Mouse (Mus musculus) forebrain, embryonic 16.5 days (tissue): ENCODE measurements around the gene Emd. TPM values are rescaled to one million over a fixed set of nuclear protein-coding genes. Genes with fewer than 3 reads are reported as not detected.
A peak's percentile ranks its signal among the peaks of the same experiment; 100 is the strongest.
"Not testable (repeated sequence)": the region's sequence is repeated elsewhere in the genome, so short reads cannot be mapped to it uniquely, and the experiment has no call there.

Experiments used
- ATAC-seq: fragments of 200-750 bp; cut with Nextera tagmentation; 2 replicates; pipeline ENCODE4 v1.8.0; 2017; ENCODE audit warnings: mild to moderate bottlenecking, moderate library complexity
- H3K27ac ChIP-seq: fragments of 300-500 bp; sonication (generic); 2 replicates; pipeline ENCODE4 v1.5.1; 2014; ENCODE audit warnings: low read length, control low read depth
- H3K27me3 ChIP-seq: fragments of 300-500 bp; sonication (generic); replicated peaks from 2 replicates; pipeline ENCODE4 v1.6.1; 2014; ENCODE audit warnings: low read length; ENCODE audit not compliant: control insufficient read depth, insufficient read depth
- H3K36me3 ChIP-seq: fragments of 300-500 bp; sonication (generic); 2 replicates; pipeline ENCODE4 v1.6.1; 2014; ENCODE audit not compliant: control insufficient read depth, insufficient read depth
- H3K4me1 ChIP-seq: fragments of 300-500 bp; sonication (generic); replicated peaks from 2 replicates; pipeline ENCODE4 v1.6.1; 2014; ENCODE audit warnings: low read length; ENCODE audit not compliant: control insufficient read depth, insufficient read depth
- H3K4me2 ChIP-seq: fragments of 300-500 bp; sonication (generic); 2 replicates; pipeline ENCODE4 v1.6.1; 2014; ENCODE audit warnings: mild to moderate bottlenecking, low read length, control low read depth
- H3K4me3 ChIP-seq: fragments of 300-500 bp; sonication (generic); replicated peaks from 2 replicates; pipeline ENCODE4 v1.5.1; 2014; ENCODE audit warnings: mild to moderate bottlenecking, low read length, control low read depth
- H3K9ac ChIP-seq: fragments of 300-500 bp; sonication (generic); replicated peaks from 2 replicates; pipeline ENCODE4 v1.6.1; 2014; ENCODE audit warnings: low read depth, low read length, control low read depth
- H3K9me3 ChIP-seq: fragments of 300-500 bp; sonication (generic); 2 replicates; pipeline ENCODE4 v1.6.1; 2016; ENCODE audit warnings: low read length; ENCODE audit not compliant: control insufficient read depth
- WGBS: fragments of 180-500 bp; shearing (Covaris S2); extraction: QIAGEN DNeasy Blood & Tissue Kit; methylation state at CpG from one replicate; pipeline ENCODE4 v1.1.7; 2014; 5-methylcytosine and 5-hydroxymethylcytosine counted together
- polyA plus RNA-seq: library from polyadenylated mRNA; unstranded; fragments of >200 nt; fragmentation: Nextera tagmentation; extraction: Ambion mirVana; gene quantifications from 2 replicates; pipeline ENCODE4 v1.2.1, GENCODE M21; 2015

The Emd gene
- 13.7 and 17.9 TPM in 2 replicates for polyA plus RNA-seq

- peak within 1 kb of the TSS; percentile 71 for H3K9ac ChIP-seq
- no peaks in the 10 kb centered on the region for H3K9me3 ChIP-seq
- peak within 1 kb of the TSS; percentile 89 for H3K27ac ChIP-seq
- peak; percentile 96 for ATAC-seq
- peak within 1 kb of the TSS; percentile 58 for H3K4me2 ChIP-seq
- H3K27me3 ChIP-seq: no peaks in the 10 kb centered on the region
- 25% methylated on average over 39 of the region's 39 CpGs for WGBS
- peak within 1 kb of the TSS; percentile 64 for H3K4me3 ChIP-seq
- no peaks in the 10 kb centered on the region for H3K36me3 ChIP-seq
- peaks cover 6% of the 10 kb centered on the region for H3K4me1 ChIP-seq
Measured at GRCm38 (mm10) chrX:74254153-74254887, at the start of gene Emd. Emd (plus strand) TSS chrX:74254687.

- Histone ChIP-seq H3K4me2 (no peak overlapping the region), H3K27ac (no peak overlapping the region), H3K9ac (no peak overlapping the region), H3K4me3 (no peak overlapping the region), H3K4me1 (no peaks in the 10 kb centered on the region), H3K9me3 (no peaks in the 10 kb centered on the region), H3K27me3 (no peaks in the 10 kb centered on the region), H3K36me3 (no peaks in the 10 kb centered on the region)
- ATAC-seq: no peak
- 95% methylated on average over 4 of the region's 4 CpGs for WGBS
Measured at GRCm38 (mm10) chrX:74218496-74218895, 36.0 kb upstream of the Emd start.

- ATAC-seq: no peak
- no peaks in the 10 kb centered on the region for H3K9me3 ChIP-seq
- no peak overlapping the region for H3K4me2 ChIP-seq
- H3K4me1 ChIP-seq: no peaks in the 10 kb centered on the region
- peaks cover 3% of the 10 kb centered on the region; the same call in 1 of the 2 replicates for H3K36me3 ChIP-seq
- whole genome bisulfite sequencing: 68% methylated on average over 13 of the region's 13 CpGs
- no peak overlapping the region for H3K9ac ChIP-seq
- no peak overlapping the region for H3K4me3 ChIP-seq
- no peaks in the 10 kb centered on the region for H3K27me3 ChIP-seq
- H3K27ac ChIP-seq: no peak overlapping the region; the same call in 1 of the 2 replicates
Measured at GRCm38 (mm10) chrX:74219449-74219848, 35.0 kb upstream of the Emd start.

- 40% methylated on average over 1 of the region's 1 CpGs for WGBS
- peak; percentile 15; the same call in 1 of the 2 replicates for ATAC-seq
Measured at GRCm38 (mm10) chrX:74220099-74220498, 34.4 kb upstream of the Emd start.

GRCm38 (mm10) chrX:74230038-74230437, 24.4 kb upstream of the Emd start:
- Histone ChIP-seq H3K9ac (no peak overlapping the region), H3K9me3 (no peaks in the 10 kb centered on the region), H3K4me2 (no peak overlapping the region), H3K27me3 (no peaks in the 10 kb centered on the region), H3K36me3 (peaks cover 23% of the 10 kb centered on the region), H3K4me3 (no peak overlapping the region), H3K4me1 (no peaks in the 10 kb centered on the region), H3K27ac (no peak overlapping the region)
- 72% methylated on average over 1 of the region's 1 CpGs for WGBS
- no peak for ATAC-seq

More at GRCm38 (mm10) chrX:74220099-74220498, 34.4 kb upstream of the Emd start:
- not testable (repeated sequence) for H3K27ac ChIP-seq, H3K27me3 ChIP-seq, H3K36me3 ChIP-seq, H3K9me3 ChIP-seq, H3K4me1 ChIP-seq, H3K9ac ChIP-seq, H3K4me3 ChIP-seq, H3K4me2 ChIP-seq

GRCm38 (mm10) chrX:74233196-74233595, 21.3 kb upstream of the Emd start:
- WGBS: 93% methylated on average over 5 of the region's 5 CpGs

GRCm38 (mm10) chrX:74240332-74240731, 14.2 kb upstream of the Emd start:
- no peak for ATAC-seq
- no peak overlapping the region for H3K27ac ChIP-seq
- peaks cover 15% of the 10 kb centered on the region; the same call in 1 of the 2 replicates for H3K36me3 ChIP-seq
- no peak overlapping the region for H3K9ac ChIP-seq
- no peaks in the 10 kb centered on the region for H3K27me3 ChIP-seq
- no peak overlapping the region for H3K4me2 ChIP-seq
- no peak overlapping the region for H3K4me3 ChIP-seq
- WGBS: 95% methylated on average over 4 of the region's 4 CpGs
- no peaks in the 10 kb centered on the region for H3K9me3 ChIP-seq
- H3K4me1 ChIP-seq: peaks cover 16% of the 10 kb centered on the region

More at GRCm38 (mm10) chrX:74233196-74233595, 21.3 kb upstream of the Emd start:
- H3K36me3 ChIP-seq: peaks cover 26% of the 10 kb centered on the region; the same call in 1 of the 2 replicates
- no peak overlapping the region for H3K4me2 ChIP-seq
- no peaks in the 10 kb centered on the region for H3K9me3 ChIP-seq
- no peaks in the 10 kb centered on the region for H3K4me1 ChIP-seq
- ATAC-seq: no peak
- H3K27ac ChIP-seq: no peak overlapping the region
- no peak overlapping the region for H3K4me3 ChIP-seq
- no peaks in the 10 kb centered on the region for H3K27me3 ChIP-seq
- no peak overlapping the region for H3K9ac ChIP-seq

GRCm38 (mm10) chrX:74243396-74243795, 11.1 kb upstream of the Emd start:
- peak overlapping the region; percentile 63 for H3K4me3 ChIP-seq
- H3K4me1 ChIP-seq: peaks cover 16% of the 10 kb centered on the region
- no peak overlapping the region for H3K9ac ChIP-seq
- H3K36me3 ChIP-seq: 0 out of 2 replicates have a peak, but pooled peaks cover 9% of the 10 kb centered on the region
- no peaks in the 10 kb centered on the region for H3K9me3 ChIP-seq
- H3K27ac ChIP-seq: no peak overlapping the region
- no peaks in the 10 kb centered on the region for H3K27me3 ChIP-seq
- peak overlapping the region; percentile 76 for H3K4me2 ChIP-seq
- 75% methylated on average over 2 of the region's 2 CpGs for WGBS
- no peak for ATAC-seq

- no peak for ATAC-seq
- Histone ChIP-seq H3K27ac (no peak overlapping the region; the same call in 1 of the 2 replicates), H3K9me3 (no peaks in the 10 kb centered on the region), H3K36me3 (0 out of 2 replicates have a peak, but pooled peaks cover 7% of the 10 kb centered on the region), H3K27me3 (no peaks in the 10 kb centered on the region), H3K4me3 (peak overlapping the region; percentile 63), H3K4me2 (peak overlapping the region; percentile 76), H3K4me1 (peaks cover 16% of the 10 kb centered on the region), H3K9ac (peak overlapping the region; percentile 73; the same call in 1 of the 2 replicates)
- WGBS: 53% methylated on average over 3 of the region's 3 CpGs
Measured at GRCm38 (mm10) chrX:74243807-74244206, 10.7 kb upstream of the Emd start.
